Mouse (Mus musculus): ENCODE data around the gene Frmd4a.

GRCm38 (mm10) chr2:4326241-4327010 lies 308.9 kb downstream of the Frmd4a start:
- no peak for TF ChIP-seq POLR2A (IDR thresholded peaks at IDR 0.05; ENCODE audit: low read depth, low read length)
- no peak for TF ChIP-seq CTCF (IDR thresholded peaks at IDR 0.05; ENCODE audit: extremely low read depth, insufficient read depth, insufficient read length, insufficient replicate concordance)

Measured in spleen, adult 2 months (tissue).